Mouse (Mus musculus) midbrain, postnatal 0 days (tissue): ENCODE data around the gene Sec16b. TPM values are rescaled to one million over a fixed set of nuclear protein-coding genes. Genes with fewer than 3 reads are reported as not detected.

ENCODE experiments used
- ATAC-seq: fragments of 200-750 bp; cut with Nextera tagmentation; 2 replicates; pipeline ENCODE4 v1.8.0; 2017; ENCODE audit warnings: moderate number of reproducible peaks, mild to moderate bottlenecking, moderate TSS enrichment, moderate library complexity; ENCODE audit not compliant: low FRiP score
- DNase-seq: peaks from one replicate; pipeline ENCODE4 v3.0.0-alpha.2; 2015; ENCODE audit warnings: low spot score
- H3K27ac ChIP-seq: fragments of 300-500 bp; sonication (generic); 2 replicates; pipeline ENCODE4 v1.5.1; 2014; ENCODE audit warnings: low read depth, mild to moderate bottlenecking, low read length, mixed read lengths
- H3K27me3 ChIP-seq: fragments of 300-500 bp; sonication (generic); 2 replicates; pipeline ENCODE4 v1.6.1; 2014; ENCODE audit warnings: low read length, control low read depth, mixed read lengths; ENCODE audit not compliant: insufficient read depth
- H3K36me3 ChIP-seq: fragments of 300-500 bp; sonication (generic); 2 replicates; pipeline ENCODE4 v1.6.1; 2014; ENCODE audit warnings: low read length, control low read depth, mixed read lengths; ENCODE audit not compliant: insufficient read depth
- H3K4me1 ChIP-seq: fragments of 300-500 bp; sonication (generic); 2 replicates; pipeline ENCODE4 v1.6.1; 2014; ENCODE audit warnings: mild to moderate bottlenecking, control low read depth, antibody characterized with exemption, low read length, mixed read lengths; ENCODE audit not compliant: insufficient read depth
- H3K4me2 ChIP-seq: fragments of 300-500 bp; sonication (generic); 2 replicates; pipeline ENCODE4 v1.6.1; 2014; ENCODE audit warnings: low read depth, mild to moderate bottlenecking, low read length, mixed read lengths; ENCODE audit not compliant: poor library complexity, severe bottlenecking
- H3K4me3 ChIP-seq: fragments of 300-500 bp; sonication (generic); 2 replicates; pipeline ENCODE4 v1.5.1; 2014; ENCODE audit warnings: low read depth, mild to moderate bottlenecking, low read length, moderate library complexity
- H3K9ac ChIP-seq: fragments of 300-500 bp; sonication (generic); replicated peaks from 2 replicates; pipeline ENCODE4 v1.6.1; 2014; ENCODE audit warnings: mild to moderate bottlenecking, low read length, moderate library complexity, mixed read lengths; ENCODE audit not compliant: poor library complexity, severe bottlenecking
- H3K9me3 ChIP-seq: fragments of 300-500 bp; sonication (generic); 2 replicates; pipeline ENCODE4 v1.6.1; 2016; ENCODE audit warnings: low read length, control low read depth
- CTCF ChIP-seq: IDR thresholded peaks from 2 replicates; pipeline ENCODE4 v1.5.1; 2016; ENCODE audit warnings: antibody characterized with exemption, mild to moderate bottlenecking
- WGBS: fragments of 180-500 bp; shearing (Covaris S2); extraction: QIAGEN DNeasy Blood & Tissue Kit; methylation state at CpG from one replicate; pipeline ENCODE4 v1.1.7; 2014; 5-methylcytosine and 5-hydroxymethylcytosine counted together
- polyA plus RNA-seq: library from polyadenylated mRNA; unstranded; fragments of >200 nt; fragmentation: Nextera tagmentation; extraction: Ambion mirVana; gene quantifications from 2 replicates; pipeline ENCODE4 v1.2.1, GENCODE M21; 2015
- total RNA-seq: library from RNA; depleted of rRNA; stranded (reverse); fragments of >200 nt; gene quantifications from 2 replicates; pipeline ENCODE4 v1.2.3, GENCODE M21; 2014

Sec16b gene
- total and polyA plus RNA-seq, 2 experiments from 2014 or later = 0.30 to 0.49 TPM

DNA sequence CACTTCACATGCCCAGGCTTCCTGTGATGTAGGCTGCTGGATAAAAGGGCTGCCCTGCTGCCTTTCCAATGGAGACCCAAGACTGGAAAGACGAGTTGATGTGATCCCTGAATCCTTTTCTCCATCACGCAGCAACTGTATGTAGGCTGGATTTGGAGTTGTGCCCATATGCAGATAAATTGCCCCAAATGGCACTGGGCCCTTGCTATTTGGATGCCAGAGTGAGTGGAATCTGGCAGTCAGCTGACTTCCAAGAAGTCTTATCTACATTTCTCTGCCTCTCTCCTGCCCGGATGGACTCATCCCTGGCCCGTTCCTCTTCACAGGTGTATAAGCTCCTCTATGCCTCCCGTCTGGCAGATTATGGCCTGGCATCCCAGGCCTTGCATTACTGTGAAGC lies 49.9 kb downstream of the Sec16b start:
- no peak overlapping the region for H3K27ac ChIP-seq
- no peak overlapping the region for H3K4me3 ChIP-seq
- TF ChIP-seq CTCF = no peak
- peaks cover 14% of the 10 kb centered on the region for H3K4me1 ChIP-seq
- H3K9ac ChIP-seq = no peak overlapping the region
- H3K36me3 ChIP-seq = no peaks in the 10 kb centered on the region
- 70% methylated on average over 5 of the region's 5 CpGs for WGBS
- no peak for ATAC-seq
- DNase-seq = no peak
- no peaks in the 10 kb centered on the region for H3K27me3 ChIP-seq
- no peak overlapping the region for H3K4me2 ChIP-seq
- no peaks in the 10 kb centered on the region for H3K9me3 ChIP-seq

- peak; percentile 57 for TF ChIP-seq CTCF
- Histone ChIP-seq H3K9me3 (no peaks in the 10 kb centered on the region), H3K27me3 (no peaks in the 10 kb centered on the region), H3K9ac (no peak overlapping the region), H3K27ac (no peak overlapping the region), H3K36me3 (no peaks in the 10 kb centered on the region), H3K4me1 (peaks cover 14% of the 10 kb centered on the region), H3K4me3 (no peak overlapping the region), H3K4me2 (no peak overlapping the region)
- WGBS = 52% methylated on average over 5 of the region's 5 CpGs
- ATAC-seq (no peak), DNase-seq (no peak)
These were observed 51.6 kb downstream of the Sec16b start for GRCm38 (mm10) chr1:157558145-157558544.

GRCm38 (mm10) chr1:157559986-157560385 lies 53.5 kb downstream of the Sec16b start:
- H3K9me3 ChIP-seq = no peaks in the 10 kb centered on the region
- H3K9ac ChIP-seq = no peak overlapping the region
- no peak overlapping the region for H3K4me2 ChIP-seq
- 79% methylated on average over 6 of the region's 6 CpGs for WGBS
- peaks cover 9% of the 10 kb centered on the region for H3K4me1 ChIP-seq
- no peak overlapping the region for H3K4me3 ChIP-seq
- ATAC-seq = no peak
- no peaks in the 10 kb centered on the region for H3K27me3 ChIP-seq
- no peak for TF ChIP-seq CTCF
- H3K36me3 ChIP-seq = no peaks in the 10 kb centered on the region
- no peak for DNase-seq
- H3K27ac ChIP-seq = no peak overlapping the region

DNA sequence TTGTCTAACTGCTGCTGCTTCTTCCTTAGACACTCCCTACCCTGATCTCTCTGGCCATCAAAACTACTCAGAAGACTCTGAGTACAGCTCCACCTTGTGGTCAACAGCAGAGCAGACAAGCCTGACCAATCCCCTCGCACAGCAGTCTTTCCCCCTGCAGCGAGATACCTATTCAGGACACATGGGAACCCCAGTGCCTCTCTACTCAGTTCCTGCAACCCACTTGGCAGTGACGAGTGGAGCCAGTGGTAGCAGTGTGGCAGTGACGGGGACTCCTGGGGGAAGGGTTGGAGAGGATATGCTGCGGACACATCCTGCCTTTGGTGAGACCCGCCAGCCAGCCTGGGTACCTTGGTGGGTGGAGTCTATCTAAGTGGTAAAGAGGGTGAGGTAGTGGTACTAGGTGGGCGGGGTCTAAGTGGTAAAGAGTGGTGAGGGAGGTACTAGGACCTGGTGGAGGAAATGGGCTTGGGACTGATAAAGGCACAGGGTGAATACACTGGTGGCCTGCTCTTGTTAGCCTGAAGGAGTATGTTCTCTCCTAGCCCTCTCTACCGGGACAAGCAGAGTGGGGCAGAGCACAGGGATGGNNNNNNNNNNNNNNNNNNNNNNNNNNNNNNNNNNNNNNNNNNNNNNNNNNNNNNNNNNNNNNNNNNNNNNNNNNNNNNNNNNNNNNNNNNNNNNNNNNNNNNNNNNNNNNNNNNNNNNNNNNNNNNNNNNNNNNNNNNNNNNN lies 54.3 kb downstream of the Sec16b start:
- TF ChIP-seq CTCF = peak; percentile 77
- no peaks in the 10 kb centered on the region for H3K36me3 ChIP-seq
- H3K4me1 ChIP-seq = 0 out of 2 replicates have a peak, but pooled peaks cover 5% of the 10 kb centered on the region
- 19% methylated on average over 8 of the region's 8 CpGs for WGBS
- no peak overlapping the region for H3K9ac ChIP-seq
- H3K27ac ChIP-seq = no peak overlapping the region
- H3K9me3 ChIP-seq = no peaks in the 10 kb centered on the region
- H3K4me2 ChIP-seq = no peak overlapping the region
- no peak overlapping the region for H3K4me3 ChIP-seq
- H3K27me3 ChIP-seq = no peaks in the 10 kb centered on the region
- peak; percentile 23; the same call in 1 of the 2 replicates for ATAC-seq
- peak; percentile 70 for DNase-seq

DNA sequence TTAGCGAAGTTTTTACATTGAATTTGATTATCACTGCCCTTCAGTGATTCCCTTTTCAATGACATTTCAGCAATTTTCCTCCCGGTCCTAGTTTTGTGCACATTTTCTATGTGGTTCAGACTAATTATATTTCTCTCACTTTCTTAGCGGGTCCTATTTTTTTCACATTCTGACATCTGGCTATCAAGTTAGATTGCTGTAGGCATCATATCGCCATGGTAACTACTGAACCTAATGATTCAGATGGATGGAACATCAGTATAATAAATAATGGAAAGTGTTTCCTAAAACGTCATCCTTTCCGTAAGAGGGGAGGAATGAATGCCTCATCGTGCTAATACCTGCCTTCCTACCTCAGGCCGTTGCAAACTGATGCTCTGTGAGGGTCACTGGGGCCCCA lies 61.3 kb downstream of the Sec16b start:
- no peak overlapping the region for H3K27ac ChIP-seq

GRCm38 (mm10) chr1:157569263-157570090 lies 62.9 kb downstream of the Sec16b start:
- Histone ChIP-seq H3K9ac (no peak overlapping the region), H3K27me3 (no peaks in the 10 kb centered on the region), H3K27ac (no peak overlapping the region), H3K9me3 (no peaks in the 10 kb centered on the region), H3K4me1 (no peaks in the 10 kb centered on the region), H3K36me3 (no peaks in the 10 kb centered on the region), H3K4me3 (no peak overlapping the region), H3K4me2 (no peak overlapping the region)
- 91% methylated on average over 5 of the region's 5 CpGs for WGBS
- no peak for DNase-seq
- TF ChIP-seq CTCF = no peak
- ATAC-seq = no peak

More for the DNA sequence above, 61.3 kb downstream of the Sec16b start:
- 53% methylated on average over 8 of the region's 8 CpGs for WGBS
- Histone ChIP-seq H3K9me3 (no peaks in the 10 kb centered on the region), H3K4me2 (no peak overlapping the region), H3K4me1 (no peaks in the 10 kb centered on the region), H3K9ac (no peak overlapping the region), H3K27me3 (no peaks in the 10 kb centered on the region), H3K36me3 (no peaks in the 10 kb centered on the region), H3K4me3 (no peak overlapping the region)
- peak; percentile 34; the same call in 1 of the 2 replicates for ATAC-seq
- DNase-seq = peak; percentile 34
- TF ChIP-seq CTCF = no peak
